Mouse (Mus musculus) bone marrow, adult 2 months (tissue): ENCODE measurements around the gene Cpsf3.

Experiments used
- CTCF ChIP-seq: fragments of 200-500 bp; IDR thresholded peaks from 2 replicates; pipeline ENCODE4 v1.5.1; 2011; ENCODE audit warnings: low read length, control low read depth; ENCODE audit not compliant: control insufficient read depth, insufficient read depth
- POLR2A ChIP-seq: fragments of 200-500 bp; IDR thresholded peaks from 2 replicates; pipeline ENCODE4 v1.6.1; 2011; ENCODE audit warnings: low read depth, mild to moderate bottlenecking, control low read depth, low read length, borderline replicate concordance; ENCODE audit not compliant: control insufficient read depth

DNA sequence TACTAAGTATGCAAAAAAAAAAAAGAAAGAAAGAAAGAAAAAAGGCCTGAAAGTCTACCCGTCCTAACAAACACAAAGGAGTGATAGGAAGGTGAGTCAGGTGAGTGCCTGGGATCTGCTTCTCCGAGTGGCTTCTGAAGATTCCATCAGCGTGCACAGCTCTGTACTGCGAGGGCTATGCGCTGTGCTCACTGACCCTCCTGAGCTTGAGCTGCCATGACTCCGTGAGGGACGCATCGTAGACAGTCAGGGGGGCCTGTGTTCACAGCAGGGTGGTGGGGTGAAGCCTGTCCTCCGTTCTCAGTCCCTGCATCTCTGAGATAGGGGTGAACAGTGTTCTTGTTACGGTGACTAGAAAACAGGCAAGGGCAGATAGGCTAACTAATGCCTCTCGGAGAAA is 13.7 kb downstream of the Cpsf3 start:
- TF ChIP-seq CTCF (no peak), POLR2A (no peak)
